Mouse (Mus musculus) hindbrain, embryonic 13.5 days (tissue): ENCODE data around the gene Cox7a1. TPM values are rescaled to one million over a fixed set of nuclear protein-coding genes. Genes with fewer than 3 reads are reported as not detected.
A peak's percentile ranks its signal among the peaks of the same experiment; 100 is the strongest.
"Not testable (repeated sequence)": the region's sequence is repeated elsewhere in the genome, so short reads cannot be mapped to it uniquely, and the experiment has no call there.

Experiments
- ATAC-seq: fragments of 200-750 bp; cut with Nextera tagmentation; 2 replicates; pipeline ENCODE4 v1.8.0; 2017; ENCODE audit warnings: moderate TSS enrichment; ENCODE audit not compliant: low FRiP score
- H3K27ac ChIP-seq: fragments of 300-500 bp; sonication (generic); 2 replicates; pipeline ENCODE4 v1.5.1; 2015; ENCODE audit warnings: inconsistent platforms, mild to moderate bottlenecking, moderate library complexity
- H3K27me3 ChIP-seq: fragments of 300-500 bp; sonication (generic); 2 replicates; pipeline ENCODE4 v1.6.1; 2015; ENCODE audit warnings: mild to moderate bottlenecking, inconsistent platforms
- H3K36me3 ChIP-seq: fragments of 300-500 bp; sonication (generic); 2 replicates; pipeline ENCODE4 v1.6.1; 2015; ENCODE audit warnings: mild to moderate bottlenecking, inconsistent platforms
- H3K4me1 ChIP-seq: fragments of 300-500 bp; sonication (generic); replicated peaks from 2 replicates; pipeline ENCODE4 v1.6.1; 2015; ENCODE audit warnings: inconsistent platforms
- H3K4me2 ChIP-seq: fragments of 300-500 bp; sonication (generic); 2 replicates; pipeline ENCODE4 v1.6.1; 2015; ENCODE audit warnings: inconsistent platforms, mild to moderate bottlenecking, moderate library complexity
- H3K4me3 ChIP-seq: fragments of 300-500 bp; sonication (generic); 2 replicates; pipeline ENCODE4 v1.5.1; 2015; ENCODE audit warnings: mild to moderate bottlenecking, inconsistent platforms
- H3K9ac ChIP-seq: fragments of 300-500 bp; sonication (generic); 2 replicates; pipeline ENCODE4 v1.6.1; 2015; ENCODE audit warnings: mild to moderate bottlenecking, inconsistent platforms
- H3K9me3 ChIP-seq: fragments of 300-500 bp; sonication (generic); 2 replicates; pipeline ENCODE4 v1.6.1; 2016; ENCODE audit warnings: inconsistent platforms
- WGBS: fragments of 180-500 bp; shearing (Covaris S2); methylation state at CpG from one replicate; pipeline ENCODE4 v1.1.7; 2015; 5-methylcytosine and 5-hydroxymethylcytosine counted together
- polyA plus RNA-seq: library from polyadenylated mRNA; unstranded; fragments of >200 nt; fragmentation: Nextera tagmentation; extraction: Ambion mirVana; gene quantifications from 2 replicates; pipeline ENCODE4 v1.2.1, GENCODE M21; 2015

The Cox7a1 gene
- polyA plus RNA-seq, 1 experiment from 2014 or later = 8.0 TPM

DNA sequence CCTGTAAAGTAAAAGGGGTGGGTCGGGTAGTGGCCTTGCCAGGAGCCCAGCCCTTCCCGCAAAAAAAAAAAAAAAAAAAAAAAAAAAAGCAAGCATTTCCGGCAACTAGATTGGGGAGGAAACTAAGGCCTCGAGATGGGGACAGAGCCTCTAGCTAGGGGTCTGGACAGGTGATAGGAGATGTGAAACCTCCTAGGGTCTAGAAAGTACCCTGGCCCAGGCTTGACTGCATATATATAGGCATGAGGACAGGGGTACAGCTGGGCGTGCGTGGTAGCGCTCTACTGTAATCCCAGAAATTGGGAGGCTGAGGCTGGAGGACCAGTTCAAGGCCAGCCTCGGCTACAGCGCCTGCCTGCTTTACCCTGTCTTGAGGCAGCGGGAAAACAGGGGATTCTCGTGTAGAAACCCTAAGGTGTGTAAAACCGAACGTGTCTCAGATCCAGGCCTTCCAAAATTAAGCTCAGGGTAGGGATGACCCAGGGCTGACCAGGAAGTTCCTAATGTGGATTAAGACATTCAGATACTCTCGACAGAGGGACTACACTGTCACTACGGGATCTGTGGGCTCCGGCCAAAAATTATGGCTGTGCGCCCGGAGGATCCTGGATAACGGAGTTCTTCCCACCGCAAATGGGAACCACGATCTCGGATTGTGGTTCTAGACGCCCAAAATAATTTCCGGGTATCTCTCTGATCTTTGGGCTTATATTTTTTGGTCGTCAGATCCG is 10.3 kb downstream of the Cox7a1 start:
- Histone ChIP-seq H3K27ac (peak overlapping the region; percentile 89), H3K36me3 (peaks cover 29% of the 10 kb centered on the region), H3K4me1 (peaks cover 25% of the 10 kb centered on the region), H3K9me3 (no peaks in the 10 kb centered on the region), H3K9ac (peak overlapping the region; percentile 88), H3K4me3 (peak overlapping the region; percentile 80), H3K27me3 (no peaks in the 10 kb centered on the region), H3K4me2 (peak overlapping the region; percentile 88)
- ATAC-seq = peak; percentile 29
- WGBS = 1% methylated on average over 26 of the region's 26 CpGs

DNA sequence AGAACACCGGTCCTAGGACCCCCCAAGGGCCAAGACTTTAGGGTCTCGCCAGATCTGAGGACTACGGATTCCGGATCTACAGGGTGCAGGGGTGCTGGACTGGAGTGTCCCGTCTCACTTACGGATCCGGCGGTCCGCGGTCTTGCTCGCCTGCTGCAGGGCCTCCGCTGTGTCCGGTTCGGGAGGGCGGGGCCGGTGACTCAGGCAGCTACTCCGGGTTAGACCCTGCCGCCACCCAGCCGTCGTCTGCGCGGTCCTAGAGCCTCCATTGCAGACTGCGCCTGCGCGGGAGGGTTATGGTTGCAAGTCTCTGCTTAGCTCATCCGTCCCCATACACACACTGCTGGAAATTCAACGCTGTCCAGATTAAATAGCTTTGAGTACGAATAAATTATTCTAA is 10.9 kb downstream of the Cox7a1 start:
- H3K36me3 ChIP-seq = peaks cover 26% of the 10 kb centered on the region
- 0% methylated on average over 28 of the region's 28 CpGs for whole genome bisulfite sequencing

DNA sequence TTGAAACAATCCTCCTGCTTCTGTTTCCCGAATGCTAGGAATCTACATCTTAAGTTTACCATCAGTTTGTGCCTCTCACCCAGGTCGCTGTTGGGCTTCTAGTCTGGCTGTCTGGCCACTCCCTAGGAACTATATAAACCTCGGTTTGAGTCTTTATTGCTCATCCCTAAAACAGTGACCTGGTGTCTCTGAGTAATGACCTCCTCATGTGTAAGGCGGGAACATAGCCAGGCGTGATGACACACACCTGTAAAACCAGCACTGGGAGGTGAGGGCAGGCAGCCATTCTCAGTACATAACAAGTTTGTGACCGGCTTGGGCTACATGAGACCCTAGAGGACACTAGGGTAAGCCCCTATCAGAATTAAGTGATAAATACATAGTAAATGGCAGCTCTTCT is 11.5 kb downstream of the Cox7a1 start:
- peaks cover 20% of the 10 kb centered on the region for H3K36me3 ChIP-seq
- peak overlapping the region; percentile 88 for H3K4me2 ChIP-seq
- peaks cover 25% of the 10 kb centered on the region for H3K4me1 ChIP-seq
- no peak overlapping the region for H3K4me3 ChIP-seq
- H3K9me3 ChIP-seq = no peaks in the 10 kb centered on the region
- no peak for ATAC-seq
- 75% methylated on average over 6 of the region's 6 CpGs for WGBS
- H3K27ac ChIP-seq = 0 out of 2 replicates have a peak overlapping the region, but pooled peaks have one; percentile 89
- H3K9ac ChIP-seq = peak overlapping the region; percentile 88
- H3K27me3 ChIP-seq = no peaks in the 10 kb centered on the region

More for the DNA sequence above, 10.9 kb downstream of the Cox7a1 start:
- Histone ChIP-seq H3K9ac (peak overlapping the region; percentile 88), H3K4me3 (peak overlapping the region; percentile 80), H3K4me2 (peak overlapping the region; percentile 88), H3K9me3 (no peaks in the 10 kb centered on the region), H3K27me3 (no peaks in the 10 kb centered on the region), H3K27ac (peak overlapping the region; percentile 89), H3K4me1 (peaks cover 25% of the 10 kb centered on the region)
- peak; percentile 85 for ATAC-seq

DNA sequence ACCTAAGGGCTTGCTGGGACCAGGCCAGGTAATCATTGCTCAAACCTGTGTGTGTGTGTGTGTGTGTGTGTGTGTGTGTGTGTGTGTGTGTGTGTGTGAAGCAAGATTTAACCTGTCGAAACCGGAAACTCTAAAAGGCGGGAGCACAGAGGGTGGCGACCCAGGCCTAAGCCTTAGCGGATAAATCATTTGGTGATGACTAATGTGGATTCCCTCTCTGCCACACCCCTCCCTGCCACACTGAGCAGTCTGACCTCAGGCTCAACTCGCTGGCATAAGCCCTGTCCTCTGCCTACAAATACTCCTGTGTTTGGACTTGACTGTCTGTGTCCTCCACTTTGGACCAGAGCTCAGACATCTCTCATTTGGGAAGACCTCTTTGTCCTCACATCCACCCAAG is 12.2 kb downstream of the Cox7a1 start:
- Histone ChIP-seq H3K27ac (no peak overlapping the region), H3K4me3 (no peak overlapping the region), H3K4me1 (peaks cover 25% of the 10 kb centered on the region), H3K9ac (no peak overlapping the region), H3K9me3 (no peaks in the 10 kb centered on the region), H3K36me3 (peaks cover 13% of the 10 kb centered on the region), H3K27me3 (no peaks in the 10 kb centered on the region), H3K4me2 (no peak overlapping the region)
- 83% methylated on average over 6 of the region's 6 CpGs for WGBS
- no peak for ATAC-seq

DNA sequence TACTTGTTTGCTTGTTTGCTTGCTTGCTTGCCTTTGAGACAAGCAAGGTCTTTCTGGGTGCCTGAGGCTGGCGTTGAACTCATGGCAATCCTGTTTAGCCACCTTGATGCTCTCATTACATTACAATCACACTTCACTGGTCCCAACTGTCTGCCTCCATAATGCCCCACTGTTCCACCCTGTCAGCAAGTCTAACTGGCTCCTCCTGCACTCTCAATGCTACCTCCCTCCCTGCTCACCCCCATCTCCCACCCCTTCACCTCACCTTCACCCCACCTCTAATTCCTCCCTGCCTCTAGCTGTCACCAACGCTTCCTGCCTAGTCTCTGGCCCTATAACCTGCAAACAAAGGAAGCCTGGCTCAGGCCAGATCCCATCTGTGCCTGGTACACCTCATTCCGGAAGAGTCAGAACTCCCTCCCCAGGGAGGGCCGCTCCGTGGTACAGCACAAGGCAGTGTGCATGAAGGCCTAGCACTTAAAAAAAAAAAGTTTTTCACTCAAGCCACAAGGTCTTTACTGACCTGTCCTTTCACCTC is 13.7 kb downstream of the Cox7a1 start:
- H3K9ac ChIP-seq = no peak overlapping the region
- no peaks in the 10 kb centered on the region for H3K27me3 ChIP-seq
- ATAC-seq = no peak
- H3K4me2 ChIP-seq = no peak overlapping the region
- 77% methylated on average over 5 of the region's 5 CpGs for WGBS
- H3K27ac ChIP-seq = no peak overlapping the region
- H3K9me3 ChIP-seq = no peaks in the 10 kb centered on the region
- peaks cover 26% of the 10 kb centered on the region for H3K4me1 ChIP-seq
- H3K4me3 ChIP-seq = no peak overlapping the region
- no peaks in the 10 kb centered on the region for H3K36me3 ChIP-seq

DNA sequence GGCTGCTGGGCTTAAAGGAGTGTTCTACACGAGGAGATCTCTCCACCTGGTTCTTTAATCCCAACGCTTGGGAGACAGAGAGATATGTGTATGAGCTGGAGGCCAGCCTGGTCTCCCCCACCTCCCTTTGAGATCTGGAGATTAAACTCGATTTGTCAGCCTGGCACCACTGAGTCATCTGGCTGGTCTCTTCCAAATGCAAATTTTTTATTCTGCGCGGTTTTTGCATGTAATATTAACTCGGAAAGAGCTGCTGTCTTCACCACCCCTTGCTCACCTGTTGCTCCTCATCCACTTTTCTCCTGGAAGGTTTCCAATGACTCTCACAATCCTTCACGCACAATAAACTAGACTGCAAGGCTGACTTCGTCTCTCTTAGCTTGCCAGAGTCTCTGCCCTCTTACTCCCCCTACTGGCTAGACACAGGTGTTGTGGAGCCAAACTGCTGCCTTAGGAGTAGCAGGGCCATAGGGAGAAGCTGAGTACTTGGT is 14.6 kb downstream of the Cox7a1 start, which contains the start of gene Capns1:
TSS of gene Capns1 (minus strand) at position 331 of the 491 bp plus-strand sequence.
- Histone ChIP-seq H3K4me3 (peak within 1 kb of the TSS; percentile 12; the same call in 1 of the 2 replicates), H3K27me3 (no peaks in the 10 kb centered on the region), H3K27ac (no peak within 1 kb of the TSS), H3K9ac (peak within 1 kb of the TSS; percentile 24), H3K9me3 (no peaks in the 10 kb centered on the region), H3K36me3 (no peaks in the 10 kb centered on the region), H3K4me2 (peak within 1 kb of the TSS; percentile 27; the same call in 1 of the 2 replicates), H3K4me1 (peaks cover 17% of the 10 kb centered on the region)
- ATAC-seq = no peak
- WGBS = 8% methylated on average over 8 of the region's 8 CpGs

DNA sequence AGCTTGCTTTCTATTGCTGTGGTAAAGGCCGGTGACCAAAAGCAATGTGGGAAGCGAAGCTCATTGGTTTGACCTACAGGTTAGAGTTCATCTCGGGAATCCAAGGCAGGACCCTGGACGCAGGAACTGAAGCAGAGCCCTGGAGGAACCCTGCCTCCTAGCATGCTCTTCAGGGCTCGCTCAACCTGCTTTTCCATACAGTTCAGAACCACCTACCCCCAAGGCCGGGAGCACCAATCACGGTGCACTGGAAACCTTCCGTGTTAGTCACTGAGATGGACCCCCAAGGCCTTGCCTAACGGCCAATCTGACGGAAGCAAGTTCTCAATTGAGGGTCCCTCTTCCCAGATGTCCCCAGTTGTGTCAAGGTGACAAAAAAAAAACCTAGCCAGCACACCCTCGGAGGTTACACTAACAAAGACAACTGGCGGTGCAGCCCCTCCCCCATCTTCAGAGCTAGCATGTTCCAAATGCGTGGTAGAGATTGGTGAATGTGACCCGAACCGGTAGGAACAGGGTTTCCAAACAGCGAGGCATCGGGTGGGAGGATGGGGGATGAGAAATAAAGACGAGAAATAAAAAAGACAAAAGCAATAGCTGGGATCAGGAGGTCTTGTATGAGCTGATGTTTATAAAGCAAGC is 15.7 kb downstream of the Cox7a1 start:
- Histone ChIP-seq H3K27me3 (no peaks in the 10 kb centered on the region), H3K4me1 (peaks cover 16% of the 10 kb centered on the region), H3K9ac (no peak overlapping the region), H3K4me3 (no peak overlapping the region), H3K9me3 (no peaks in the 10 kb centered on the region), H3K36me3 (no peaks in the 10 kb centered on the region), H3K27ac (no peak overlapping the region), H3K4me2 (no peak overlapping the region)
- ATAC-seq = no peak
- 79% methylated on average over 18 of the region's 18 CpGs for WGBS

DNA sequence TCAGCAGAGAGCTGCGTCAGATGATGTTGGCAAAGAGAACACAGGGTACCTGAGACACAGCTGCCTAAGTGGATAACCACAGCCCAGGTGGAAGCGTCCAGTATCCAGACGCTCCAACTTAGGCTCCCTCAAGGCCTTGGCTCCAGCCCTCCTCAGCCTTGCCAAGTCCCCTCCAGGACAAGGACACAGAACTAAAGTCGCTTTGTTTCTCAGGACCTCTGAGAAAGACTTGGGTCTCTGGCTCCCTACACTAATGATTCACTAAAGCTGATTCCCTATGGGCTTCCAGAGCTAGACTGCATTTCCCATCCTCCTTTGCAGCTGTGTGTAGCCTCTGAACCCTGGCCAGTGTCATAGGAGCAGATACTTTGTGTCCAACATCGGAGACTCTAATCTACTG is 16.3 kb downstream of the Cox7a1 start:
- Histone ChIP-seq H3K4me2 (no peak overlapping the region), H3K9me3 (no peaks in the 10 kb centered on the region), H3K27ac (no peak overlapping the region), H3K9ac (no peak overlapping the region), H3K4me1 (peaks cover 15% of the 10 kb centered on the region), H3K36me3 (no peaks in the 10 kb centered on the region), H3K27me3 (no peaks in the 10 kb centered on the region), H3K4me3 (no peak overlapping the region)
- ATAC-seq = no peak
- WGBS = 89% methylated on average over 5 of the region's 5 CpGs

DNA sequence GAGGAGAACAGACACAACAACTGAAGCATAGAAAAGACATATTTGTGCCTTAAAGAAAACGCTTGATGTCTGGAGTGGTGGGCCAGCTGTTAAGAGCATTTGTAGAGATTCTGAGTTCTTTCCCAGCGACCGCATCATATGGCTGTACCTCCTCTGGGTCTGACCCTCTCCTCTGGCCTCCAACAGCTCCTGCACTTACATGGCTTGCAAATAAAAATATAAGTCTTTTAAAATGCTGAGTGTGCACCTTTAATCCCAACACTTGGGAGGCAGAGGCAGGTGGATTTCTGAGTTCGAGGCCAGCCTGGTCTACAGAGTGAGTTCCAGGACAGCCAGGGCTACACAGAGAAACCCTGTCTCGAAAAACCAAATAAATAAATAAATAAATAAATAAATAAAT is 16.7 kb downstream of the Cox7a1 start:
- WGBS = 96% methylated on average over 5 of the region's 5 CpGs
- H3K9me3 ChIP-seq, H3K36me3 ChIP-seq, H3K27ac ChIP-seq, ATAC-seq, H3K9ac ChIP-seq, H3K27me3 ChIP-seq, H3K4me2 ChIP-seq, H3K4me3 ChIP-seq: not testable (repeated sequence)
- H3K4me1 ChIP-seq = peaks cover 11% of the 10 kb centered on the region

DNA sequence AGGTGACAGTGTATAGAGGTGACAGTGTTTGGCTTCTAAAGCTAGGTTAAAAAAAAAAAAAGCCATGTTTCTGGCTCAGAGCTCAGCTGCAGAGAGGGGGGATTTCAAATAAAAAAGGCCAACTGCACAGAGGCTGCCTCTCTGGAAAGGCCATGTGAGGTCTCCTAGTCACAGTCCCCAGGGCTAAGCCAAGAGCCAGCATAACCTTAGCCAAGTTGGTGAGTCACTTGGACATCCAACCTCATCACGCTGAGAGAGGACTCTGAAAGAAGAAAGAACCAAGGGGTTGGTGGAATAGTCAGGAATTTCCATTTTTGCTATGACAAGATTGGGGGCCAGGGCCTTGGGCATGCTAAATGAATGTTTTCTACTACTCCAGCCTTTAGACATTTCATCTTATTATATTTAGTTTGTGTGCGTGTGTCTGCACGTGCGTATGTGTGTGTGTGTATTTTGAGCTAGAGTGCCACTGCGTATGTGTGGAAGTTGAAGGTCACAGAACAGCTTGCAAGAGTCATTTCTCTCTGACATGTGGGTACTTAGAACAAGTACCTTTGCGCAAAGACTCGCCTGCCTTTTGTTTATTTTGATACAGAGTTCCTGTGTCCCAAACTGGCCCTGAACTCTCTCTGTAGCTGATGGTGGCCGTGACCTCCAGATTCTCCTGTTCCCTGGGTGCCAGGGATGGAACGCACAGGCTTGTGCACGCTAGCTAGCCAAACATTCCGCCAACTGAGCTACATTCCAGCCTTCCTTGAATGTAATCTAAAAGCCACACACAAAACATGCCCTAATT is 19.1 kb downstream of the Cox7a1 start:
- no peaks in the 10 kb centered on the region for H3K9me3 ChIP-seq
- no peak overlapping the region for H3K27ac ChIP-seq
- H3K4me3 ChIP-seq = no peak overlapping the region
- no peak overlapping the region for H3K9ac ChIP-seq
- H3K27me3 ChIP-seq = 0 out of 2 replicates have a peak, but pooled peaks cover 2% of the 10 kb centered on the region
- peaks cover 11% of the 10 kb centered on the region for H3K4me1 ChIP-seq
- no peak for ATAC-seq
- WGBS = 84% methylated on average over 11 of the region's 11 CpGs
- H3K36me3 ChIP-seq = no peaks in the 10 kb centered on the region
- H3K4me2 ChIP-seq = no peak overlapping the region

DNA sequence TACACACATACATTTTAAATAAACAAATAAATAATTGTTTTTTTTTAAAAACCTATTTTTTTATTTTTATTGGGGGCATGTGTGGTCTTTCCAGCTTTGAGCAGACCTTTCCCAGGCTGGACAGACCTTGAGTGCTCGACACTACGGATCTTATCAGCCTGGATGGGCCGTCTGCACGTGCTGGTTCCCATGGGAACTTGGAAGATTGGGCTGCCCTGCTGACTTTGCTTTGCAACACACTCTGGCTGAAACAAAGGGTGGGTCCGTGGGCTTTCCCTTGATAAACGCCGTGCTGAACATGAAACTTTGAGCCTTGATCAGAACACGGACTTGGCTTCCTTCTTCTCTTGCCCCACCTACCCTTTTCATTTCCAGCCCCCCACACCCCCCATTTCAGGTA is 20.4 kb downstream of the Cox7a1 start:
- H3K9me3 ChIP-seq = no peaks in the 10 kb centered on the region
- 21% methylated on average over 8 of the region's 8 CpGs for WGBS
- no peaks in the 10 kb centered on the region for H3K36me3 ChIP-seq
- H3K4me3 ChIP-seq = no peak overlapping the region
- H3K9ac ChIP-seq = no peak overlapping the region
- peaks cover 6% of the 10 kb centered on the region for H3K4me1 ChIP-seq
- H3K27me3 ChIP-seq = 0 out of 2 replicates have a peak, but pooled peaks cover 2% of the 10 kb centered on the region
- H3K27ac ChIP-seq = no peak overlapping the region
- H3K4me2 ChIP-seq = 0 out of 2 replicates have a peak overlapping the region, but pooled peaks have one; percentile 18
- ATAC-seq = no peak

DNA sequence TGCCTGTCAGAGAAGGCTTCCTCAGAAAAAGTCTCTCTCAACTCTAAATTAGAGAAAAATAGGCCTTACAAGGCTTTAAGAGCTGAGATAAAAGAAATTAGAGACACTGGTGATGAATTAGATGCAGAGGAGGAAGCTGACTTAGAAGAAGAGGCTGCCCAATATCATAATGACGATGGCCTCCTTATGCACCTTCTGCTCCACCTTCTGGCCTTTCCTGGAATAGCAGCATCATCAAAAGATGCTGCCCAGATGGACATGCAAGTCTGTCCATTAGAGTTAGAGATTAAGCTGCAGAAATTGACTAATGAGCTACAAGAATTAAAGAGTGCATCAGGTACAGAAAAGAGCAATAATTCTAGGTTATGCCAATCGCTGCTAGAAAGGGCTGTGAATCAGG is 21.4 kb downstream of the Cox7a1 start:
- Histone ChIP-seq H3K9me3 (no peaks in the 10 kb centered on the region), H3K27ac (no peak overlapping the region), H3K9ac (no peak overlapping the region), H3K27me3 (0 out of 2 replicates have a peak, but pooled peaks cover 2% of the 10 kb centered on the region), H3K4me2 (no peak overlapping the region), H3K36me3 (no peaks in the 10 kb centered on the region), H3K4me3 (no peak overlapping the region), H3K4me1 (peaks cover 6% of the 10 kb centered on the region)
- ATAC-seq = no peak
- 3% methylated on average over 2 of the region's 2 CpGs for WGBS
